In genomic region chr3:108306387-108306786, GRCm38 (mm10) we compare ENCODE assay signal across 14 mouse cellular contexts. TPM values are rescaled to one million over a fixed set of nuclear protein-coding genes. Genes with fewer than 3 reads are reported as not detected.
DNase-seq lines count a peak whose midpoint lies in the region; ATAC-seq and TF ChIP-seq lines count a peak whose summit lies in the region.
"Had no signal": no experiment of that assay in that cellular context is flagged by ENCODE, and none has a peak within 500 bp of the region (broad histone marks: within the 10 kb centered on the region; RNA-seq: fewer than 3 reads in every experiment).

No protein-coding gene starts in this region.

- no peak for TF ChIP-seq POLR2A in limb, embryonic 14.5 days (IDR thresholded peaks at IDR 0.05; ENCODE audit: borderline replicate concordance, extremely low read depth, insufficient read depth, insufficient read length)

- peaks cover 7% of the 10 kb centered on the region for H3K36me3 ChIP-seq in forebrain, embryonic 15.5 days
- H3K36me3 ChIP-seq in forebrain, embryonic 13.5 days (ENCODE audit: poor library complexity, severe bottlenecking) = peaks cover 17% of the 10 kb centered on the region
- peaks cover 7% of the 10 kb centered on the region; the same call in 1 of the 2 replicates for H3K36me3 ChIP-seq in limb, embryonic 14.5 days (ENCODE audit: control insufficient read depth, insufficient read depth, low read length)

- intact Hi-C loops in left cerebral cortex, adult 2 months (cut with DNase I) = no loop called here
- intact Hi-C loops in left cerebral cortex, postnatal 10 days (cut with DNase I) = no loop called here
- intact Hi-C loops in left cerebral cortex, postnatal 25 days (cut with DNase I) = no loop called here

- peak overlapping the region; percentile 24; the same call in 1 of the 2 replicates for H3K27ac ChIP-seq in forebrain, embryonic 15.5 days (replicated peaks)
- no peak overlapping the region for H3K27ac ChIP-seq in forebrain, embryonic 13.5 days
- peak overlapping the region; percentile 58 for H3K27ac ChIP-seq in left cerebral cortex, adult 2 months
- peak overlapping the region; percentile 66 for H3K27ac ChIP-seq in brown adipose tissue, adult 24 weeks (replicated peaks; ENCODE audit: low read depth, low read length)
- peak overlapping the region; percentile 35; the same call in 1 of the 2 replicates for H3K27ac ChIP-seq in limb, embryonic 14.5 days (replicated peaks; ENCODE audit: low read depth, low read length)
- H3K27ac ChIP-seq: midbrain, embryonic 12.5 days had no signal

- no peak overlapping the region for H3K4me3 ChIP-seq in forebrain, embryonic 15.5 days
- no peak overlapping the region for H3K4me3 ChIP-seq in forebrain, embryonic 13.5 days
- no peak overlapping the region for H3K4me3 ChIP-seq in left cerebral cortex, adult 2 months
- no peak overlapping the region for H3K4me3 ChIP-seq in brown adipose tissue, adult 24 weeks (ENCODE audit: insufficient read depth, low read depth, low read length)
- no peak overlapping the region for H3K4me3 ChIP-seq in limb, embryonic 14.5 days (replicated peaks; ENCODE audit: low read length)
- H3K4me3 ChIP-seq: midbrain, embryonic 12.5 days had no signal

- no peak overlapping the region for H3K9ac ChIP-seq in forebrain, embryonic 15.5 days (replicated peaks)
- H3K9ac ChIP-seq in forebrain, embryonic 13.5 days = no peak overlapping the region
- no peak overlapping the region for H3K9ac ChIP-seq in limb, embryonic 14.5 days (ENCODE audit: low read depth, low read length, severe bottlenecking)
- H3K9ac ChIP-seq: midbrain, embryonic 12.5 days had no signal

- no peak overlapping the region for H3K4me2 ChIP-seq in forebrain, embryonic 15.5 days (replicated peaks)
- no peak overlapping the region for H3K4me2 ChIP-seq in forebrain, embryonic 13.5 days
- no peak overlapping the region for H3K4me2 ChIP-seq in limb, embryonic 14.5 days (replicated peaks; ENCODE audit: low read depth, low read length, severe bottlenecking)
- H3K4me2 ChIP-seq: midbrain, embryonic 12.5 days had no signal

- WGBS in forebrain, embryonic 15.5 days = 75% methylated on average over 3 of the region's 3 CpGs
- 86% methylated on average over 3 of the region's 3 CpGs for WGBS in forebrain, embryonic 13.5 days
- 60% methylated on average over 3 of the region's 3 CpGs for WGBS in limb, embryonic 14.5 days

- DNase-seq in left cerebral cortex, adult 2 months (ENCODE audit: extremely low spot score in 1 of 2, low spot score in 2 of 2) = no peak
- DNase-seq in left cerebral cortex, postnatal 10 days (ENCODE audit: extremely low spot score in 1 of 2, low spot score in 2 of 2) = no peak
- no peak for DNase-seq in limb, embryonic 14.5 days (ENCODE audit: low spot score)
- DNase-seq in left cerebral cortex, postnatal 25 days (ENCODE audit: low spot score in 2 of 2) = no peak
- DNase-seq: thymus, postnatal 25 days had no signal

- TF ChIP-seq CTCF in left cerebral cortex, adult 2 months (IDR thresholded peaks at IDR 0.05) = no peak

- no peak for ATAC-seq in forebrain, embryonic 15.5 days (replicated peaks)
- no peak for ATAC-seq in forebrain, embryonic 13.5 days
- no peak for ATAC-seq in limb, embryonic 14.5 days (ENCODE audit: low FRiP score, low read depth)
- ATAC-seq in erythroblast, adult 5-6 weeks (replicated peaks; ENCODE audit: low FRiP score, poor library complexity, severe bottlenecking) = no peak
- ATAC-seq: activated CD4-positive, CD25-positive, alpha-beta regulatory T cell, adult 4 months had no signal

- H3K4me1 ChIP-seq in forebrain, embryonic 15.5 days = peaks cover 22% of the 10 kb centered on the region
- peaks cover 20% of the 10 kb centered on the region for H3K4me1 ChIP-seq in forebrain, embryonic 13.5 days
- H3K4me1 ChIP-seq in brown adipose tissue, adult 24 weeks (ENCODE audit: control insufficient read depth, insufficient read depth, insufficient read length, low read length) = peaks cover 9% of the 10 kb centered on the region
- peaks cover 7% of the 10 kb centered on the region; the same call in 1 of the 2 replicates for H3K4me1 ChIP-seq in limb, embryonic 14.5 days (ENCODE audit: control insufficient read depth, insufficient read depth, low read length)

- no peaks in the 10 kb centered on the region for H3K27me3 ChIP-seq in forebrain, embryonic 15.5 days
- no peaks in the 10 kb centered on the region for H3K27me3 ChIP-seq in forebrain, embryonic 13.5 days
- H3K27me3 ChIP-seq in limb, embryonic 14.5 days (ENCODE audit: control insufficient read depth, insufficient read depth, low read length) = no peaks in the 10 kb centered on the region
- H3K27me3 ChIP-seq: midbrain, embryonic 12.5 days had no signal

- no peaks in the 10 kb centered on the region for H3K9me3 ChIP-seq in forebrain, embryonic 15.5 days
- H3K9me3 ChIP-seq in forebrain, embryonic 13.5 days (replicated peaks) = no peaks in the 10 kb centered on the region
- no peaks in the 10 kb centered on the region for H3K9me3 ChIP-seq in limb, embryonic 14.5 days (ENCODE audit: control insufficient read depth, low read length)
- H3K9me3 ChIP-seq: midbrain, embryonic 12.5 days had no signal

RNA-seq across cellular contexts. Expression of gene Sort1, which starts 22.5 kb away (rescaled TPM):
- 25.7 and 26.0 TPM in 2 replicates for polyA plus RNA-seq in forebrain, embryonic 15.5 days (2015; fragmentation: Nextera tagmentation; extraction: Ambion mirVana)
- polyA plus RNA-seq in forebrain, embryonic 13.5 days (2015; fragmentation: Nextera tagmentation; extraction: Ambion mirVana) = 13.5 and 13.9 TPM in 2 replicates
- 100 to 1,000 TPM; 310 to 316 TPM for total RNA-seq in left cerebral cortex, adult 2 months (2021)
- 100 to 1,000 TPM; 176 to 177 TPM for total RNA-seq in left cerebral cortex, postnatal 10 days (2021)
- 53.0 and 68.1 TPM in 2 replicates for polyA plus RNA-seq in brown adipose tissue, adult 24 weeks (2012; ENCODE audit: insufficient read depth, insufficient read length, missing spikeins)
- 30.4 and 35.6 TPM in 2 replicates for polyA plus RNA-seq in limb, embryonic 14.5 days (2012; rRNA removed)
- polyA plus RNA-seq in limb, embryonic 14.5 days (2014; fragmentation: Nextera tagmentation; extraction: Ambion mirVana) = 17.9 and 19.1 TPM in 2 replicates
- total RNA-seq in erythroblast, adult 5-6 weeks (2015; ENCODE audit: low replicate concordance) = 16.7 and 20.3 TPM in 2 replicates
- 12.4 and 18.3 TPM in 2 replicates for total RNA-seq in erythroblast, adult 5-6 weeks (2017; ENCODE audit: low replicate concordance)
- 100 to 1,000 TPM; 293 to 302 TPM for total RNA-seq in left cerebral cortex, postnatal 25 days (2021)

RNA-seq across cellular contexts. Expression of gene Psma5, which starts 49.7 kb away (rescaled TPM):
- 260 and 271 TPM in 2 replicates for polyA plus RNA-seq in forebrain, embryonic 15.5 days (2015; fragmentation: Nextera tagmentation; extraction: Ambion mirVana)
- polyA plus RNA-seq in forebrain, embryonic 13.5 days (2015; fragmentation: Nextera tagmentation; extraction: Ambion mirVana) = 298 and 305 TPM in 2 replicates
- total RNA-seq in left cerebral cortex, adult 2 months (2021) = 10 to 100 TPM; 64.9 to 80.9 TPM
- 10 to 100 TPM; 91.4 to 92.5 TPM for total RNA-seq in left cerebral cortex, postnatal 10 days (2021)
- 99.2 and 140 TPM in 2 replicates for polyA plus RNA-seq in brown adipose tissue, adult 24 weeks (2012; ENCODE audit: insufficient read depth, insufficient read length, missing spikeins)
- polyA plus RNA-seq in limb, embryonic 14.5 days (2012; rRNA removed) = 148 and 177 TPM in 2 replicates
- polyA plus RNA-seq in limb, embryonic 14.5 days (2014; fragmentation: Nextera tagmentation; extraction: Ambion mirVana) = 301 and 312 TPM in 2 replicates
- total RNA-seq in erythroblast, adult 5-6 weeks (2015; ENCODE audit: low replicate concordance) = 39.8 and 54.5 TPM in 2 replicates
- 49.6 and 55.6 TPM in 2 replicates for total RNA-seq in erythroblast, adult 5-6 weeks (2017; ENCODE audit: low replicate concordance)
- 10 to 100 TPM; 73.8 to 88.5 TPM for total RNA-seq in left cerebral cortex, postnatal 25 days (2021)

RNA-seq across cellular contexts. Expression of gene Mybphl, which starts 58.3 kb away (rescaled TPM):
- polyA plus RNA-seq in forebrain, embryonic 15.5 days (2015; fragmentation: Nextera tagmentation; extraction: Ambion mirVana) = not detected in 2 replicates
- not detected in 2 replicates for polyA plus RNA-seq in forebrain, embryonic 13.5 days (2015; fragmentation: Nextera tagmentation; extraction: Ambion mirVana)
- 1 to 10 TPM in 1 of 2 experiments, not detected in 1; 1.0 TPM for total RNA-seq in left cerebral cortex, adult 2 months (2021)
- total RNA-seq in left cerebral cortex, postnatal 10 days (2021) = not detected
- polyA plus RNA-seq in brown adipose tissue, adult 24 weeks (2012; ENCODE audit: insufficient read depth, insufficient read length, missing spikeins) = not detected in 2 replicates
- not detected in 2 replicates for polyA plus RNA-seq in limb, embryonic 14.5 days (2012; rRNA removed)
- polyA plus RNA-seq in limb, embryonic 14.5 days (2014; fragmentation: Nextera tagmentation; extraction: Ambion mirVana) = not detected in 2 replicates
- not detected in 2 replicates for total RNA-seq in erythroblast, adult 5-6 weeks (2015; ENCODE audit: low replicate concordance)
- not detected in 2 replicates for total RNA-seq in erythroblast, adult 5-6 weeks (2017; ENCODE audit: low replicate concordance)
- total RNA-seq in left cerebral cortex, postnatal 25 days (2021) = under 1 TPM; 0.25 to 0.85 TPM
- total RNA-seq: ES-E14; left cerebral cortex, adult 8-10 months had no signal
- polyA plus RNA-seq: activated CD4-positive, CD25-positive, alpha-beta regulatory T cell, adult 4 months; kidney, embryonic 14.5 days; midbrain, embryonic 12.5 days had no signal

Comparison
In these comparisons a context has a peak if more than half of its experiments do, and no peak if none do; other contexts are left out.
1. RNA of gene Sort1, which starts 22.5 kb away (total RNA-seq): 310 to 316 TPM in left cerebral cortex, adult 2 months, 293 to 302 TPM in left cerebral cortex, postnatal 25 days and 176 to 177 TPM in left cerebral cortex, postnatal 10 days; 12.4 to 20.3 TPM in erythroblast, adult 5-6 weeks; every median in the first group is over 4 times any median in the second.